29 mouse cellular contexts compared by ENCODE assay signal in genomic region chr11:96201741-96202140, GRCm38 (mm10). TPM values are rescaled to one million over a fixed set of nuclear protein-coding genes. Genes with fewer than 3 reads are reported as not detected.
DNase-seq lines count a peak whose midpoint lies in the region; ATAC-seq and TF ChIP-seq lines count a peak whose summit lies in the region.
"Had no signal": no experiment of that assay in that cellular context is flagged by ENCODE, and none has a peak within 500 bp of the region (broad histone marks: within the 10 kb centered on the region; RNA-seq: fewer than 3 reads in every experiment).

No protein-coding gene starts in this region.

- no peaks in the 10 kb centered on the region for H3K9me3 ChIP-seq in forebrain, postnatal 0 days (ENCODE audit: low read length)
- H3K9me3 ChIP-seq in forebrain, embryonic 14.5 days (replicated peaks; ENCODE audit: control insufficient read depth, low read length), result no peaks in the 10 kb centered on the region
- no peaks in the 10 kb centered on the region for H3K9me3 ChIP-seq in midbrain, embryonic 11.5 days (ENCODE audit: control insufficient read depth, low read length)
- no peaks in the 10 kb centered on the region for H3K9me3 ChIP-seq in midbrain, postnatal 0 days (ENCODE audit: low read length)
- H3K9me3 ChIP-seq in MEL (replicated peaks; ENCODE audit: insufficient read depth, low read length), result no peaks in the 10 kb centered on the region
- H3K9me3 ChIP-seq: embryonic facial prominence, embryonic 13.5 days; embryonic facial prominence, embryonic 15.5 days; forebrain, embryonic 10.5 days; forebrain, embryonic 12.5 days; forebrain, embryonic 15.5 days; G1E had no signal

- peaks cover 96% of the 10 kb centered on the region for H3K27me3 ChIP-seq in forebrain, postnatal 0 days (ENCODE audit: insufficient read depth, low read length)
- H3K27me3 ChIP-seq in forebrain, embryonic 14.5 days (replicated peaks; ENCODE audit: control insufficient read depth, insufficient read depth, low read length), result peaks cover 97% of the 10 kb centered on the region
- peaks cover 99% of the 10 kb centered on the region for H3K27me3 ChIP-seq in midbrain, embryonic 11.5 days (ENCODE audit: control insufficient read depth, insufficient read depth, low read length)
- peaks cover 93% of the 10 kb centered on the region for H3K27me3 ChIP-seq in midbrain, postnatal 0 days (ENCODE audit: insufficient read depth, low read length)
- H3K27me3 ChIP-seq in MEL (ENCODE audit: control insufficient read depth in 1 of 2, insufficient read depth in 2 of 2, low read length in 2 of 2), result no peaks in the 10 kb centered on the region
- H3K27me3 ChIP-seq: CH12.LX had no signal

- H3K9ac ChIP-seq in forebrain, postnatal 0 days, result no peak overlapping the region
- H3K9ac ChIP-seq in forebrain, embryonic 14.5 days (ENCODE audit: low read length), result no peak overlapping the region
- H3K9ac ChIP-seq in midbrain, embryonic 11.5 days (ENCODE audit: low read length), result no peak overlapping the region
- no peak overlapping the region for H3K9ac ChIP-seq in midbrain, postnatal 0 days (replicated peaks; ENCODE audit: low read length, poor library complexity, severe bottlenecking)
- H3K9ac ChIP-seq in MEL (ENCODE audit: control insufficient read depth, low read depth, low read length, poor library complexity, severe bottlenecking), result peak overlapping the region; percentile 93; the same call in 1 of the 2 replicates
- H3K9ac ChIP-seq: embryonic facial prominence, embryonic 13.5 days; embryonic facial prominence, embryonic 15.5 days; forebrain, embryonic 12.5 days; forebrain, embryonic 15.5 days had no signal

- no peak for ATAC-seq in forebrain, postnatal 0 days
- no peak for ATAC-seq in forebrain, embryonic 14.5 days
- no peak for ATAC-seq in midbrain, embryonic 11.5 days (ENCODE audit: low FRiP score)
- no peak for ATAC-seq in midbrain, postnatal 0 days (ENCODE audit: low FRiP score)
- ATAC-seq: CD4-positive, CD25-positive, alpha-beta regulatory T cell, adult 4 months; forebrain, embryonic 15.5 days had no signal

- H3K4me1 ChIP-seq in forebrain, postnatal 0 days (ENCODE audit: insufficient read depth), result no peaks in the 10 kb centered on the region
- no peaks in the 10 kb centered on the region for H3K4me1 ChIP-seq in forebrain, embryonic 14.5 days (ENCODE audit: control insufficient read depth, insufficient read depth, low read length)
- no peaks in the 10 kb centered on the region for H3K4me1 ChIP-seq in midbrain, embryonic 11.5 days (ENCODE audit: control insufficient read depth, insufficient read depth, low read length)
- no peaks in the 10 kb centered on the region for H3K4me1 ChIP-seq in midbrain, postnatal 0 days (ENCODE audit: insufficient read depth, low read length)
- peaks cover 5 to 18% of the 10 kb centered on the region in 2 experiments; a peak in 3 of 4 replicates for H3K4me1 ChIP-seq in MEL (ENCODE audit: control insufficient read depth in 1 of 2, insufficient read depth in 2 of 2, low read length in 2 of 2)
- H3K4me1 ChIP-seq: embryonic facial prominence, embryonic 13.5 days; embryonic facial prominence, embryonic 15.5 days; forebrain, embryonic 12.5 days; forebrain, embryonic 15.5 days had no signal

- H3K27ac ChIP-seq in forebrain, postnatal 0 days (ENCODE audit: low read depth, low read length), result no peak overlapping the region
- no peak overlapping the region for H3K27ac ChIP-seq in forebrain, embryonic 14.5 days (ENCODE audit: low read depth, low read length)
- H3K27ac ChIP-seq in midbrain, embryonic 11.5 days (ENCODE audit: low read depth, low read length), result no peak overlapping the region
- H3K27ac ChIP-seq in midbrain, postnatal 0 days (ENCODE audit: low read depth, low read length), result no peak overlapping the region
- peak overlapping the region; percentile 95 for H3K27ac ChIP-seq in MEL (ENCODE audit: control insufficient read depth, low read depth, low read length)
- H3K27ac ChIP-seq: embryonic facial prominence, embryonic 13.5 days; embryonic facial prominence, embryonic 15.5 days; forebrain, embryonic 10.5 days; forebrain, embryonic 12.5 days; forebrain, embryonic 15.5 days had no signal

- TF ChIP-seq CTCF in forebrain, postnatal 0 days (IDR thresholded peaks at IDR 0.05; ENCODE audit: low read depth), result no peak
- no peak for TF ChIP-seq CTCF in midbrain, postnatal 0 days (IDR thresholded peaks at IDR 0.05)
- TF ChIP-seq CTCF in MEL (IDR thresholded peaks at IDR 0.05 in 2 of 3, conservative IDR thresholded peaks at IDR 0.05 in 1 of 3; ENCODE audit: control insufficient read depth in 1 of 3, insufficient read depth in 1 of 3, low read depth in 2 of 3, low read length in 3 of 3, poor library complexity in 1 of 3, severe bottlenecking in 1 of 3), result no peak

- no peak for TF ChIP-seq EP300 in MEL (IDR thresholded peaks at IDR 0.05; ENCODE audit: low read depth in 1 of 2, low read length in 2 of 2)

- TF ChIP-seq POLR2A in MEL (IDR thresholded peaks at IDR 0.05; ENCODE audit: control insufficient read depth in 1 of 2, insufficient read depth in 1 of 2, low read depth in 1 of 2, low read length in 2 of 2, poor library complexity in 1 of 2), result no peak

- no peak for TF ChIP-seq RAD21 in MEL (IDR thresholded peaks at IDR 0.05; ENCODE audit: low read depth, low read length)

- no peak overlapping the region for H3K4me2 ChIP-seq in forebrain, postnatal 0 days (ENCODE audit: low read depth)
- no peak overlapping the region for H3K4me2 ChIP-seq in forebrain, embryonic 14.5 days (ENCODE audit: low read length)
- no peak overlapping the region for H3K4me2 ChIP-seq in midbrain, embryonic 11.5 days
- no peak overlapping the region for H3K4me2 ChIP-seq in midbrain, postnatal 0 days (ENCODE audit: low read depth, low read length, poor library complexity, severe bottlenecking)
- H3K4me2 ChIP-seq: embryonic facial prominence, embryonic 13.5 days; embryonic facial prominence, embryonic 15.5 days; forebrain, embryonic 12.5 days; forebrain, embryonic 15.5 days had no signal

- H3K79me2 ChIP-seq in MEL (ENCODE audit: control insufficient read depth, insufficient read depth, low read length, poor library complexity), result peaks cover 12% of the 10 kb centered on the region

- H3K4me3 ChIP-seq in forebrain, postnatal 0 days (ENCODE audit: low read depth, low read length), result no peak overlapping the region
- H3K4me3 ChIP-seq in forebrain, embryonic 14.5 days (ENCODE audit: low read depth, low read length), result no peak overlapping the region
- no peak overlapping the region for H3K4me3 ChIP-seq in midbrain, embryonic 11.5 days (ENCODE audit: low read depth, low read length)
- no peak overlapping the region for H3K4me3 ChIP-seq in midbrain, postnatal 0 days (ENCODE audit: low read depth, low read length)
- H3K4me3 ChIP-seq in MEL (ENCODE audit: control insufficient read depth in 1 of 2, insufficient read depth in 1 of 2, low read depth in 2 of 2, low read length in 2 of 2), result no peak overlapping the region
- H3K4me3 ChIP-seq: embryonic facial prominence, embryonic 13.5 days; embryonic facial prominence, embryonic 15.5 days; erythroblast, embryonic 14.5 days; forebrain, embryonic 10.5 days; forebrain, embryonic 12.5 days; forebrain, embryonic 15.5 days had no signal

- H3K36me3 ChIP-seq in forebrain, postnatal 0 days (ENCODE audit: insufficient read depth), result no peaks in the 10 kb centered on the region
- no peaks in the 10 kb centered on the region for H3K36me3 ChIP-seq in forebrain, embryonic 14.5 days (ENCODE audit: control insufficient read depth, insufficient read depth, low read length)
- no peaks in the 10 kb centered on the region for H3K36me3 ChIP-seq in midbrain, embryonic 11.5 days (ENCODE audit: control insufficient read depth, insufficient read depth, low read length)
- no peaks in the 10 kb centered on the region for H3K36me3 ChIP-seq in midbrain, postnatal 0 days (ENCODE audit: insufficient read depth, low read length)
- peaks cover 0 to 16% of the 10 kb centered on the region in 2 experiments; a peak in 2 of 4 replicates for H3K36me3 ChIP-seq in MEL (ENCODE audit: control insufficient read depth in 1 of 2, insufficient read depth in 2 of 2, low read length in 2 of 2)
- H3K36me3 ChIP-seq: embryonic facial prominence, embryonic 13.5 days; embryonic facial prominence, embryonic 15.5 days; forebrain, embryonic 10.5 days; forebrain, embryonic 12.5 days; forebrain, embryonic 15.5 days had no signal

- DNase-seq in forebrain, postnatal 0 days, result peak; percentile 8
- DNase-seq in forebrain, embryonic 14.5 days (ENCODE audit: low spot score), result no peak
- peak; percentile 92 for DNase-seq in midbrain, embryonic 11.5 days (ENCODE audit: low spot score, missing footprints)
- no peak for DNase-seq in midbrain, postnatal 0 days (ENCODE audit: low spot score)
- DNase-seq in MEL (ENCODE audit: low read depth, low spot score), result peak; percentile 25
- DNase-seq: adrenal gland, adult 2 months; adrenal gland, postnatal 10 days; adrenal gland, postnatal 25 days; B cell, adult 2 months; cerebellum, adult 11 months; cerebellum, adult 18-20 months; cerebellum, adult 8-10 months; cerebellum, adult 9-11 months; cerebellum, postnatal 14 days; cerebellum, postnatal 36 days; embryo, embryonic 11 days had no signal

TF ChIP-seq in MEL, 35 proteins besides CTCF, POLR2A, EP300 and RAD21:
- TF ChIP-seq GATA1 (IDR thresholded peaks at IDR 0.05; ENCODE audit: low read depth, low read length) (no peak), GABPA (IDR thresholded peaks at IDR 0.05; ENCODE audit: low read depth, low read length) (no peak), JUND (IDR thresholded peaks at IDR 0.05; ENCODE audit: low read depth, low read length) (no peak), MAFK (IDR thresholded peaks at IDR 0.05; ENCODE audit: borderline replicate concordance, low read depth, low read length) (no peak), RCOR1 (IDR thresholded peaks at IDR 0.05; ENCODE audit: low read depth, low read length) (no peak), KAT2A (conservative IDR thresholded peaks at IDR 0.05; ENCODE audit: low read depth, low read length) (no peak), CHD1 (IDR thresholded peaks at IDR 0.05; ENCODE audit: low read depth, low read length) (no peak), TBP (IDR thresholded peaks at IDR 0.05; ENCODE audit: low read depth, low read length) (no peak), MXI1 (IDR thresholded peaks at IDR 0.05; ENCODE audit: low read depth, low read length) (no peak), ZNF384 (IDR thresholded peaks at IDR 0.05; ENCODE audit: low read depth, low read length) (no peak)

RNA-seq across cellular contexts. Expression of gene Hoxb13, which starts 7.6 kb away (rescaled TPM):
- not detected in 2 replicates for total RNA-seq in forebrain, postnatal 0 days (2014; rRNA removed)
- polyA plus RNA-seq in forebrain, postnatal 0 days (2015; fragmentation: Nextera tagmentation; extraction: Ambion mirVana), result not detected in 2 replicates
- polyA plus RNA-seq in forebrain, embryonic 14.5 days (2014; fragmentation: Nextera tagmentation; extraction: Ambion mirVana), result not detected in 2 replicates
- not detected in 2 replicates for polyA plus RNA-seq in midbrain, embryonic 11.5 days (2014; fragmentation: Nextera tagmentation; extraction: Ambion mirVana)
- total RNA-seq in midbrain, postnatal 0 days (2014; rRNA removed), result not detected in 2 replicates
- polyA plus RNA-seq in midbrain, postnatal 0 days (2015; fragmentation: Nextera tagmentation; extraction: Ambion mirVana), result not detected in 2 replicates
- 12.1 and 13.8 TPM in 2 replicates for total RNA-seq in MEL (2012; rRNA removed)
- polyA plus RNA-seq in MEL (2012; ENCODE audit: insufficient read depth in 1 of 2, insufficient read length in 2 of 2, low read depth in 1 of 2, low replicate concordance in 2 of 2, missing spikeins in 1 of 2), result 10 to 100 TPM in 1 of 2 experiments, not detected in 1; 16.7 TPM
- total RNA-seq: adrenal gland, adult 2 months; adrenal gland, postnatal 25 days; adrenal gland, postnatal 4 days; common myeloid progenitor, adult 5-6 weeks had no signal
- polyA plus RNA-seq: adrenal gland, adult 2 months; brain, embryonic 14.5 days; CD4-positive, CD25-positive, alpha-beta regulatory T cell, adult 4 months; embryonic facial prominence, embryonic 11.5 days; embryonic facial prominence, embryonic 13.5 days; embryonic facial prominence, embryonic 15.5 days; forebrain, embryonic 10.5 days; forebrain, embryonic 12.5 days; forebrain, embryonic 15.5 days had no signal

Comparison
In these comparisons a context has a peak if more than half of its experiments do, and no peak if none do; other contexts are left out.
1. DNase-seq: peak in forebrain, postnatal 0 days (single experiment), midbrain, embryonic 11.5 days (single experiment) and MEL (single experiment); none in forebrain, embryonic 14.5 days (single experiment) and midbrain, postnatal 0 days (single experiment).